Mouse (Mus musculus) stomach, postnatal 0 days (tissue): ENCODE results near the gene Ncmap. TPM values are rescaled to one million over a fixed set of nuclear protein-coding genes. Genes with fewer than 3 reads are reported as not detected.

ENCODE experiments used
- ATAC-seq: fragments of 200-750 bp; cut with Nextera tagmentation; 2 replicates; pipeline ENCODE4 v1.8.0; 2017; ENCODE audit not compliant: low FRiP score, low TSS enrichment
- DNase-seq: peaks from one replicate; pipeline ENCODE4 v3.0.0-alpha.2; 2016; ENCODE audit warnings: low spot score
- H3K27ac ChIP-seq: fragments of 300-500 bp; sonication (generic); replicated peaks from 2 replicates; pipeline ENCODE4 v1.5.1; 2014; ENCODE audit warnings: mild to moderate bottlenecking, control low read depth
- H3K27me3 ChIP-seq: fragments of 300-500 bp; sonication (generic); 2 replicates; pipeline ENCODE4 v1.6.1; 2014; ENCODE audit warnings: low read length; ENCODE audit not compliant: control insufficient read depth, insufficient read depth
- H3K36me3 ChIP-seq: fragments of 300-500 bp; sonication (generic); 2 replicates; pipeline ENCODE4 v1.6.1; 2014; ENCODE audit warnings: low read length, mixed read lengths; ENCODE audit not compliant: control insufficient read depth, insufficient read depth
- H3K4me1 ChIP-seq: fragments of 300-500 bp; sonication (generic); replicated peaks from 2 replicates; pipeline ENCODE4 v1.6.1; 2014; ENCODE audit warnings: antibody characterized with exemption; ENCODE audit not compliant: control insufficient read depth, insufficient read depth
- H3K4me2 ChIP-seq: fragments of 300-500 bp; sonication (generic); replicated peaks from 2 replicates; pipeline ENCODE4 v1.6.1; 2014; ENCODE audit warnings: low read depth, mild to moderate bottlenecking, control low read depth, moderate library complexity
- H3K4me3 ChIP-seq: fragments of 300-500 bp; sonication (generic); 2 replicates; pipeline ENCODE4 v1.5.1; 2014; ENCODE audit warnings: low read depth, low read length, control low read depth
- H3K9ac ChIP-seq: fragments of 300-500 bp; sonication (generic); 2 replicates; pipeline ENCODE4 v1.6.1; 2014; ENCODE audit warnings: mild to moderate bottlenecking, low read length, control low read depth, mixed read lengths
- H3K9me3 ChIP-seq: fragments of 300-500 bp; sonication (generic); 2 replicates; pipeline ENCODE4 v1.6.1; 2016; ENCODE audit warnings: low read length; ENCODE audit not compliant: control insufficient read depth
- CTCF ChIP-seq: IDR thresholded peaks from 2 replicates; pipeline ENCODE4 v1.5.1; 2016; ENCODE audit warnings: antibody characterized with exemption, low read depth, mild to moderate bottlenecking, moderate library complexity
- EP300 ChIP-seq: optimal IDR thresholded peaks from 2 replicates; pipeline ENCODE3; 2016; ENCODE audit warnings: antibody characterized with exemption
- WGBS: fragments of 180-500 bp; shearing (Covaris S2); extraction: QIAGEN DNeasy Blood & Tissue Kit; methylation state at CpG from one replicate; pipeline ENCODE4 v1.1.7; 2014; 5-methylcytosine and 5-hydroxymethylcytosine counted together
- polyA plus RNA-seq: library from polyadenylated mRNA; unstranded; fragments of >200 nt; fragmentation: Nextera tagmentation; extraction: Ambion mirVana; gene quantifications from 2 replicates; pipeline ENCODE4 v1.2.1, GENCODE M21; 2015

Gene Ncmap
- polyA plus RNA-seq, 1 experiment from 2014 or later = 39.8 TPM

- peak; percentile 82 for ATAC-seq
- Histone ChIP-seq H3K27ac (peak overlapping the region; percentile 91), H3K9ac (peak overlapping the region; percentile 58), H3K4me1 (no peaks in the 10 kb centered on the region), H3K36me3 (no peaks in the 10 kb centered on the region), H3K4me3 (peak overlapping the region; percentile 36), H3K27me3 (no peaks in the 10 kb centered on the region), H3K4me2 (peak overlapping the region; percentile 69), H3K9me3 (no peaks in the 10 kb centered on the region)
- no peak for TF ChIP-seq CTCF
- TF ChIP-seq EP300 = no peak
- 11% methylated on average over 16 of the region's 16 CpGs for WGBS
- DNase-seq = peak; percentile 88
These were observed 476 bp downstream of the Ncmap start for GRCm38 (mm10) chr4:135397551-135397950.

DNA sequence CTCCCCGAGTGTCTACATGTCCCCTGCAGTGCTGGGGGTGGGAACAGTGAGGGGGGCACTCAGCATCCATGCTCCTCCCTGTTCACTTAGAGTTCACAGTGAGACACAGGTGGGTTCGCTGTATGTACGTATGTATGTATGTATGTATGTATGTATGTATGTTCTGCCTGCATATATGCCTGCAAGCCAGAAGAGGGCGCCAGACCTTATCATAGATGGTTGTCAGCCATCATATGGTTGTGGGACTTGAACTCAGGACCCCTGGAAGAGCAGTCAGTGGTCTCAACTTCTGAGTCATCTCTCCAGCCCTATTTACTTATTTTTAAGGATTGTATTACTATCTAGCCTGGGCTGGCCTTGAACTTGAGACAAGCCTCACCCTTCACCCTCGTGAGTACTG, 1.7 kb downstream of the Ncmap start:
- H3K4me1 ChIP-seq = no peaks in the 10 kb centered on the region
- ATAC-seq (no peak), DNase-seq (no peak)
- H3K4me3 ChIP-seq = no peak overlapping the region
- no peak overlapping the region for H3K9ac ChIP-seq
- H3K27me3 ChIP-seq = no peaks in the 10 kb centered on the region
- no peak overlapping the region for H3K27ac ChIP-seq
- no peaks in the 10 kb centered on the region for H3K36me3 ChIP-seq
- no peak overlapping the region for H3K4me2 ChIP-seq
- WGBS = 80% methylated on average over 5 of the region's 5 CpGs
- H3K9me3 ChIP-seq = no peaks in the 10 kb centered on the region
- TF ChIP-seq CTCF (peak; percentile 52), EP300 (no peak)

DNA sequence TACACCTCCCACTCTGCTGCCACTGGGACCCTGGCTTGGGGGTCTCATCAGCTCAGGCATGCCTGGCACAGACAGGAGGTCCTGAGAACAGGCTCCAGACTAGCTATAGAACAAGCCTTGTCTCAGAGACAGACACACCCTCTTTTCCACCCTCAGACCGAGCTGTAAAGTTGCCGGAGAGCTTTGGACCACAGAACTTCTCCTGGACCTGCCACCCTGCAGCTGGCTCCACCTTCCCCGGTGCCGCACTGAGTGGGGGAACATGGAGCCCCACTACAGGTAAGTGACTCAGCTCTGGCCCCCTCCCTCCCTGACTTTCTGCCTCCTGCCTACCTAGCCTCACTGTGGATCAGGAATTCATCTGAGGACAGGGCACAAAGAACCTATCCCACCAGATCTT, 2.7 kb downstream of the Ncmap start:
- DNase-seq (no peak), ATAC-seq (no peak)
- Histone ChIP-seq H3K9ac (no peak overlapping the region), H3K4me2 (no peak overlapping the region), H3K27me3 (no peaks in the 10 kb centered on the region), H3K36me3 (no peaks in the 10 kb centered on the region), H3K27ac (no peak overlapping the region), H3K4me3 (no peak overlapping the region), H3K9me3 (no peaks in the 10 kb centered on the region), H3K4me1 (no peaks in the 10 kb centered on the region)
- 60% methylated on average over 4 of the region's 4 CpGs for WGBS
- TF ChIP-seq CTCF (no peak), EP300 (no peak)

DNA sequence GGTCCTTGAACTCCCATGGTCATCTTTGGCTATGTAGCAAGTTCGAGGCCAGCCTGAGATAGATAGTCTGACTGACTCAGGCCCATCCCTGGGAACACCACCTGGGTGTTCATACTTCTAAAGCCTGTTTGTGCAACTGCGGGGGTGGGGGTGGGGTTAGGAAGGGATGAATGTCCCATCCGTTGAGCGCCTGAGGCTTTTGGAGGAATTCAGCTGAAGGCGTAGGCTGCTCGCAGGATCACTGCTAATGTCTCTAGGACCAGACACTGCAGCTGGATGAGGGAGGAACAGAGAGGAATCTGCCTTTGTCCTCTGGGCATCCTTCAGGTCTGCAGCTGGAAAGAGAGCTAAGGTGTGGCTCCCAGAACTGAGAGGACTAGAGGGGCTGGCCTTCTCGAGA, 3.4 kb downstream of the Ncmap start:
- H3K9me3 ChIP-seq = no peaks in the 10 kb centered on the region
- no peak for ATAC-seq
- DNase-seq = no peak
- H3K36me3 ChIP-seq = no peaks in the 10 kb centered on the region
- TF ChIP-seq EP300 (no peak), CTCF (no peak)
- no peak overlapping the region for H3K4me3 ChIP-seq
- no peaks in the 10 kb centered on the region for H3K27me3 ChIP-seq
- H3K27ac ChIP-seq = no peak overlapping the region
- H3K4me2 ChIP-seq = no peak overlapping the region
- no peaks in the 10 kb centered on the region for H3K4me1 ChIP-seq
- no peak overlapping the region for H3K9ac ChIP-seq
- WGBS = 72% methylated on average over 7 of the region's 7 CpGs

- Histone ChIP-seq H3K27ac (no peak overlapping the region), H3K4me2 (no peak overlapping the region), H3K9me3 (no peaks in the 10 kb centered on the region), H3K36me3 (no peaks in the 10 kb centered on the region), H3K9ac (no peak overlapping the region), H3K27me3 (no peaks in the 10 kb centered on the region), H3K4me3 (no peak overlapping the region), H3K4me1 (no peaks in the 10 kb centered on the region)
- ATAC-seq = no peak
- TF ChIP-seq EP300 = no peak
- TF ChIP-seq CTCF = no peak
- DNase-seq = no peak
- 62% methylated on average over 6 of the region's 6 CpGs for WGBS
These were observed 4.6 kb downstream of the Ncmap start for GRCm38 (mm10) chr4:135393381-135393780.

GRCm38 (mm10) chr4:135392801-135393200, 5.2 kb downstream of the Ncmap start:
- no peak overlapping the region for H3K4me3 ChIP-seq
- no peak for DNase-seq
- WGBS = 76% methylated on average over 3 of the region's 3 CpGs
- TF ChIP-seq EP300 = no peak
- no peak for TF ChIP-seq CTCF
- H3K27ac ChIP-seq = no peak overlapping the region
- no peak overlapping the region for H3K9ac ChIP-seq
- no peak for ATAC-seq
- H3K4me2 ChIP-seq = no peak overlapping the region
- H3K36me3 ChIP-seq = no peaks in the 10 kb centered on the region
- H3K27me3 ChIP-seq = no peaks in the 10 kb centered on the region
- H3K9me3 ChIP-seq = no peaks in the 10 kb centered on the region
- no peaks in the 10 kb centered on the region for H3K4me1 ChIP-seq
